Mouse (Mus musculus) limb, embryonic 15.5 days (tissue): ENCODE measurements around the gene Sigmar1. TPM values are rescaled to one million over a fixed set of nuclear protein-coding genes. Genes with fewer than 3 reads are reported as not detected.

ENCODE experiments used
- polyA plus RNA-seq: library from polyadenylated mRNA; unstranded; fragments of >200 nt; fragmentation: Nextera tagmentation; extraction: Ambion mirVana; gene quantifications from 2 replicates; pipeline ENCODE4 v1.2.1, GENCODE M21; 2015

Gene Sigmar1
- polyA plus RNA-seq, 1 experiment from 2014 or later: 76.1 TPM

Other genes starting within 250 kb of the Sigmar1 start
- gene 1110017D15Rik, start 238.8 kb downstream of the Sigmar1 start, polyA plus RNA-seq: 0.88 and 1.1 TPM in 2 replicates
- gene Fam219a, start 186.6 kb downstream of the Sigmar1 start, polyA plus RNA-seq: 2.7 and 2.8 TPM in 2 replicates
- gene Dnaic1, start 186.4 kb downstream of the Sigmar1 start, polyA plus RNA-seq: 1.2 TPM in 2 replicates
- 8.7 and 9.5 TPM in 2 replicates for gene Enho, start 115.8 kb downstream of the Sigmar1 start, polyA plus RNA-seq
- gene Cntfr, start 59.1 kb downstream of the Sigmar1 start, polyA plus RNA-seq: 7.1 and 9.0 TPM in 2 replicates
- 431 and 444 TPM in 2 replicates for gene Il11ra1, start 56.2 kb downstream of the Sigmar1 start, polyA plus RNA-seq
- gene Rpp25l, start 42.6 kb downstream of the Sigmar1 start, polyA plus RNA-seq: 66.0 and 69.1 TPM in 2 replicates
- gene Dctn3, start 33.0 kb downstream of the Sigmar1 start, polyA plus RNA-seq: 113 and 123 TPM in 2 replicates
- gene Arid3c, start 25.0 kb downstream of the Sigmar1 start, polyA plus RNA-seq: not detected in 2 replicates
- 38.7 and 44.8 TPM in 2 replicates for gene Galt, start 929 bp downstream of the Sigmar1 start, polyA plus RNA-seq
- gene Ccl27a, start 18.1 kb upstream of the Sigmar1 start, polyA plus RNA-seq: 35.4 and 42.1 TPM in 2 replicates
- gene Gm21541, start 147.5 kb upstream of the Sigmar1 start, polyA plus RNA-seq: 18.0 and 19.5 TPM in 2 replicates
- 1.7 and 2.6 TPM in 2 replicates for gene Gm20878, start 185.4 kb upstream of the Sigmar1 start, polyA plus RNA-seq
- gene Fam205a4, start 209.9 kb upstream of the Sigmar1 start, polyA plus RNA-seq: 0.26 and 0.50 TPM in 2 replicates